Mouse (Mus musculus) bone marrow macrophage, adult 2 months (primary cell): ENCODE results near the gene Cdkl1. TPM values are rescaled to one million over a fixed set of nuclear protein-coding genes. Genes with fewer than 3 reads are reported as not detected.
A peak's percentile ranks its signal among the peaks of the same experiment; 100 is the strongest.

Source experiments
- H3K27ac ChIP-seq: 2 replicates; pipeline ENCODE4 v1.5.1; 2012; ENCODE audit warnings: low read depth, low read length; ENCODE audit not compliant: insufficient read depth
- H3K4me1 ChIP-seq: 2 replicates; pipeline ENCODE4 v1.6.1; 2012; ENCODE audit warnings: low read length; ENCODE audit not compliant: control insufficient read depth, insufficient read depth
- H3K4me3 ChIP-seq: 2 replicates; pipeline ENCODE4 v1.5.1; 2012; ENCODE audit warnings: mild to moderate bottlenecking, low read length, moderate library complexity; ENCODE audit not compliant: insufficient read depth
- CTCF ChIP-seq: IDR thresholded peaks from 2 replicates; pipeline ENCODE4 v1.5.1; 2012; ENCODE audit warnings: low read depth, mild to moderate bottlenecking, low read length, moderate library complexity
- POLR2A ChIP-seq: IDR thresholded peaks from 2 replicates; pipeline ENCODE4 v1.6.1; 2012; ENCODE audit warnings: mild to moderate bottlenecking, low read depth, low read length, borderline replicate concordance
- polyA plus RNA-seq: library from polyadenylated mRNA; stranded (reverse); fragments of >200 nt; gene quantifications from 2 replicates; pipeline ENCODE4 v1.2.4, GENCODE M21; 2012; ENCODE audit not compliant: missing spikeins, insufficient read depth, insufficient read length

Gene Cdkl1
- polyA plus RNA-seq, 1 experiment: not detected

GRCm38 (mm10) chr12:69811976-69812375 lies 20.9 kb upstream of the Cdkl1 start:
- H3K4me3 ChIP-seq: no peak overlapping the region
- H3K4me1 ChIP-seq: 0 out of 2 replicates have a peak, but pooled peaks cover 2% of the 10 kb centered on the region
- no peak overlapping the region for H3K27ac ChIP-seq
- TF ChIP-seq CTCF: no peak
- no peak for TF ChIP-seq POLR2A

GRCm38 (mm10) chr12:69809439-69809838 lies 18.4 kb upstream of the Cdkl1 start:
- Histone ChIP-seq H3K27ac (no peak overlapping the region), H3K4me1 (no peaks in the 10 kb centered on the region), H3K4me3 (no peak overlapping the region)
- TF ChIP-seq POLR2A: no peak
- no peak for TF ChIP-seq CTCF

GRCm38 (mm10) chr12:69807399-69807985 lies 16.4 kb upstream of the Cdkl1 start:
- Histone ChIP-seq H3K27ac (no peak overlapping the region), H3K4me1 (no peaks in the 10 kb centered on the region), H3K4me3 (no peak overlapping the region)
- no peak for TF ChIP-seq POLR2A
- no peak for TF ChIP-seq CTCF

- Histone ChIP-seq H3K4me1 (no peaks in the 10 kb centered on the region), H3K27ac (no peak overlapping the region)
- TF ChIP-seq CTCF: no peak
- TF ChIP-seq POLR2A: no peak
Observed at GRCm38 (mm10) chr12:69805148-69805547, 14.1 kb upstream of the Cdkl1 start.

GRCm38 (mm10) chr12:69804393-69805070 lies 13.5 kb upstream of the Cdkl1 start:
- no peak overlapping the region for H3K27ac ChIP-seq
- no peaks in the 10 kb centered on the region for H3K4me1 ChIP-seq
- no peak overlapping the region for H3K4me3 ChIP-seq
- TF ChIP-seq CTCF (no peak), POLR2A (no peak)

More at GRCm38 (mm10) chr12:69805148-69805547, 14.1 kb upstream of the Cdkl1 start:
- no peak overlapping the region for H3K4me3 ChIP-seq

GRCm38 (mm10) chr12:69803196-69803595 lies 12.1 kb upstream of the Cdkl1 start:
- no peak for TF ChIP-seq POLR2A
- TF ChIP-seq CTCF: no peak
- Histone ChIP-seq H3K27ac (no peak overlapping the region), H3K4me3 (no peak overlapping the region), H3K4me1 (no peaks in the 10 kb centered on the region)

- TF ChIP-seq POLR2A (no peak), CTCF (no peak)
- no peak overlapping the region for H3K27ac ChIP-seq
- H3K4me3 ChIP-seq: no peak overlapping the region
- no peaks in the 10 kb centered on the region for H3K4me1 ChIP-seq
Observed at GRCm38 (mm10) chr12:69800586-69800985, 9.5 kb upstream of the Cdkl1 start.

- TF ChIP-seq POLR2A (no peak), CTCF (no peak)
- no peak overlapping the region for H3K4me3 ChIP-seq
Observed at GRCm38 (mm10) chr12:69796311-69796710, 5.2 kb upstream of the Cdkl1 start.

GRCm38 (mm10) chr12:69789766-69790529 lies 1.1 kb downstream of the Cdkl1 start:
- no peak overlapping the region for H3K27ac ChIP-seq

More at GRCm38 (mm10) chr12:69796311-69796710, 5.2 kb upstream of the Cdkl1 start:
- H3K4me1 ChIP-seq: no peaks in the 10 kb centered on the region
- no peak overlapping the region for H3K27ac ChIP-seq

More at GRCm38 (mm10) chr12:69789766-69790529, 1.1 kb downstream of the Cdkl1 start:
- Histone ChIP-seq H3K4me3 (peak overlapping the region; percentile 67), H3K4me1 (no peaks in the 10 kb centered on the region)
- no peak; the same call in 1 of the 2 replicates for TF ChIP-seq CTCF
- no peak for TF ChIP-seq POLR2A
